Mouse (Mus musculus) heart, embryonic 12.5 days (tissue): ENCODE data around the gene Mrpl21. TPM values are rescaled to one million over a fixed set of nuclear protein-coding genes. Genes with fewer than 3 reads are reported as not detected.

Experiments
- microRNA-seq: library from miRNA; unstranded; fragments of <30 nt; microRNA quantifications from one replicate; pipeline ENCODE4, GENCODE M21; 2017
- polyA plus RNA-seq: library from polyadenylated mRNA; unstranded; fragments of >200 nt; fragmentation: Nextera tagmentation; extraction: Ambion mirVana; gene quantifications from 2 replicates; pipeline ENCODE4 v1.2.1, GENCODE M21; 2016

Mrpl21 gene
- polyA plus RNA-seq, 1 experiment from 2014 or later: 98.1 TPM

Small RNA genes lying within 50 kb of the gene (microRNA-seq; reads per million reads assigned to microRNA genes)
- not detected for gene Mir6984

Other genes with a start within 250 kb of the Mrpl21 start
- 7.2 and 7.6 TPM in 2 replicates for gene Ighmbp2, start 116 bp downstream of the Mrpl21 start, polyA plus RNA-seq
- gene Cpt1a, start 39.4 kb downstream of the Mrpl21 start, polyA plus RNA-seq: 22.3 and 22.4 TPM in 2 replicates
- 0.46 and 0.83 TPM in 2 replicates for gene Tesmin, start 106.0 kb downstream of the Mrpl21 start, polyA plus RNA-seq
- gene Gal, start 131.6 kb downstream of the Mrpl21 start, polyA plus RNA-seq: 8.1 and 8.5 TPM in 2 replicates